Mouse (Mus musculus) heart, adult 2 months (tissue): ENCODE measurements around the gene Stxbp2. TPM values are rescaled to one million over a fixed set of nuclear protein-coding genes. Genes with fewer than 3 reads are reported as not detected.

Experiments used
- DNase-seq, 2 experiments: peaks; one replicate each; pipeline ENCODE4 v3.0.0; 2021
- H3K27ac ChIP-seq: fragments of 200-600 bp; 2 replicates; pipeline ENCODE4 v1.8.1; 2022
- H3K27me3 ChIP-seq: fragments of 200-500 bp; 2 replicates; pipeline ENCODE4 v1.6.1; 2012; ENCODE audit warnings: mild to moderate bottlenecking, low read length, inconsistent platforms, mixed read lengths; ENCODE audit not compliant: control insufficient read depth, insufficient read depth
- H3K36me3 ChIP-seq: fragments of 200-500 bp; 2 replicates; pipeline ENCODE4 v1.6.1; 2012; ENCODE audit warnings: low read length, inconsistent platforms; ENCODE audit not compliant: control insufficient read depth, insufficient read depth
- H3K4me1 ChIP-seq: fragments of 200-500 bp; 2 replicates; pipeline ENCODE4 v1.6.1; 2011; ENCODE audit warnings: low read length; ENCODE audit not compliant: control insufficient read depth, insufficient read depth
- H3K4me3 ChIP-seq: fragments of 200-600 bp; 2 replicates; pipeline ENCODE4 v1.8.1; 2022
- H3K79me2 ChIP-seq: fragments of 200-500 bp; replicated peaks from 2 replicates; pipeline ENCODE4 v1.6.1; 2012; ENCODE audit warnings: mild to moderate bottlenecking, inconsistent platforms, low read length, moderate library complexity, mixed read lengths; ENCODE audit not compliant: control insufficient read depth, insufficient read depth
- H3K9ac ChIP-seq: fragments of 200-500 bp; 2 replicates; pipeline ENCODE4 v1.6.1; 2012; ENCODE audit warnings: low read depth, mild to moderate bottlenecking, control low read depth, inconsistent platforms, low read length, mixed read lengths
- CTCF ChIP-seq: fragments of 200-600 bp; IDR thresholded peaks from 2 replicates; pipeline ENCODE4 v1.8.1; 2022; ENCODE audit warnings: antibody characterized with exemption, mild to moderate bottlenecking, moderate library complexity
- EP300 ChIP-seq: fragments of 200-500 bp; IDR thresholded peaks from 2 replicates; pipeline ENCODE4 v1.6.1; 2011; ENCODE audit warnings: low read depth, low read length, control low read depth; ENCODE audit not compliant: insufficient read depth
- POLR2A ChIP-seq: fragments of 200-500 bp; IDR thresholded peaks from 2 replicates; pipeline ENCODE4 v1.6.1; 2011; ENCODE audit warnings: mild to moderate bottlenecking, low read depth, low read length, control low read depth; ENCODE audit not compliant: insufficient read depth
- WGBS: fragments of 180-500 bp; shearing (Covaris S2); methylation state at CpG from one replicate; pipeline ENCODE4 v1.1.7; 2018; 5-methylcytosine and 5-hydroxymethylcytosine counted together
- intact Hi-C: fragments of 180-260 bp; cut with DNase I; formaldehyde crosslinking; loops from one replicate; pipeline ENCODE4 v1.15.1; 2025
- polyA plus RNA-seq: library from polyadenylated mRNA; depleted of rRNA; stranded (reverse); fragments of >200 nt; gene quantifications from 2 replicates; pipeline ENCODE4 v1.2.3, GENCODE M21; 2012
- total RNA-seq, 2 experiments: library from RNA; stranded (reverse); gene quantifications; 2 replicates each; pipeline ENCODE4 v1.2.3; 2021

The Stxbp2 gene
- total and polyA plus RNA-seq, 3 experiments: 5.7 to 9.6 (median 6.4) TPM

DNA sequence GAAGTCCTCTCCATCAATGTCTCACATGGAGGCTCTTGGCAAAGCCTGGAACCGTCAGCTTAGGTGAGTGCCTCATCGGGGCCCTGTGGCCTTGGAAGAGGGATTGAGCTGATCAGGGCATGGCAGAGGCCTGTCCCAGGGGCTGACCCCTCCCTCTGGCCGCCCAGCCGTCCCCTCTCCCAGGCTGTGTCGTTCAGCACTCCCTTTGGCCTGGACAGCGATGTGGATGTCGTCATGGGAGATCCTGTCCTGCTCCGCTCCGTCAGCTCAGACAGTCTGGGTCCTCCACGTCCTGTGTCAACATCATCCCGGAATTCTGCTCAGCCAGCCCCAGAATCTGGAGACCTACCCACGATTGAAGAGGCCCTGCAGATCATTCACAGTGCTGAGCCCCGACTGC, 27.3 kb upstream of the Stxbp2 start:
- intact Hi-C loops: no loop called here
- peaks cover 3% of the 10 kb centered on the region; the same call in 1 of the 2 replicates for H3K4me1 ChIP-seq
- DNase-seq: no peak
- no peaks in the 10 kb centered on the region for H3K36me3 ChIP-seq
- 63% methylated on average over 13 of the region's 13 CpGs for WGBS
- H3K27ac ChIP-seq: no peak overlapping the region
- no peaks in the 10 kb centered on the region for H3K79me2 ChIP-seq
- no peak overlapping the region for H3K9ac ChIP-seq
- no peak overlapping the region for H3K4me3 ChIP-seq
- TF ChIP-seq CTCF (no peak), EP300 (no peak), POLR2A (no peak)
- no peaks in the 10 kb centered on the region for H3K27me3 ChIP-seq

DNA sequence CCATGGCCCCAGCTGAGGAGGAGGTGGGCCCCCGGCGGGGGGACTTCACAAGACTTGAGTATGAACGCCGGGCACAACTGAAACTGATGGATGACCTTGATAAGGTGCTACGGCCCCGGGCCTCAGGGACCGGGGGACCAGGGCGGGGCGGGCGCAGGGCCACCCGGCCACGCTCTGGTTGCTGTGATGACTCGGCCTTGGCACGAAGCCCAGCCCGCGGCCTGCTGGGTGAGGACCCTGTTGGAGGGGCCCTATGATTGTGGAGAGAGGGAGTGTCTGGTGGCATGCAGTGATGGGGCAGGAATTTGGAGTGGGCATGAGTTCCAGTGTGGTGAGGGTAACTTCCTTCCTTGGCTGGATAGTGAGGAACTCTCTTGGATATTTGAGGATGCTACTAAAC, 24.2 kb upstream of the Stxbp2 start:
- intact Hi-C loops: no loop called here
- H3K27me3 ChIP-seq: no peaks in the 10 kb centered on the region
- WGBS: 39% methylated on average over 16 of the region's 16 CpGs
- H3K4me3 ChIP-seq: no peak overlapping the region
- H3K36me3 ChIP-seq: no peaks in the 10 kb centered on the region
- H3K4me1 ChIP-seq: no peaks in the 10 kb centered on the region
- no peak overlapping the region for H3K9ac ChIP-seq
- H3K79me2 ChIP-seq: no peaks in the 10 kb centered on the region
- DNase-seq: no peak
- TF ChIP-seq EP300 (no peak), POLR2A (no peak), CTCF (no peak)
- no peak overlapping the region for H3K27ac ChIP-seq

DNA sequence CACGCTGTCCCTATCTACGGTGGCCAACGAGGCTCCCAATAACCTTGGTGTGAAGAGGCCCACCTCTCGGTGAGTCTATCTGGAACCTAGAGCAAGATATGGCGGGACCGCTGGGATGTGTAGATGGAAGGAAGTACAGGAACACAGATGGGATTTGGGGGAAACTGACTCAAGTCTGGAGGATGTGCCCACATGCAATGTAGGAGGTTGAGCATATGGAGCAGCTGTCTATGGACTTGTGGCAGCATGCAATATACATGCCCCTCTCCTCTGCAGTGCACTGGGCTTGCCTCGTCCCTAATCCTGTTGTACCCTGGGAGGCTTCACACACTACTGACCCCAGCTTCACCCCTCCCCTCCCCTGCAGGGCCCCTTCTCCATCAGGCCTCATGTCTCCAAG, 22.9 kb upstream of the Stxbp2 start:
- DNase-seq: no peak
- no peak overlapping the region for H3K9ac ChIP-seq
- no peak overlapping the region for H3K27ac ChIP-seq
- H3K79me2 ChIP-seq: no peaks in the 10 kb centered on the region
- intact Hi-C loops: no loop called here
- H3K4me1 ChIP-seq: no peaks in the 10 kb centered on the region
- 84% methylated on average over 7 of the region's 7 CpGs for WGBS
- H3K27me3 ChIP-seq: no peaks in the 10 kb centered on the region
- H3K36me3 ChIP-seq: no peaks in the 10 kb centered on the region
- TF ChIP-seq POLR2A (no peak), EP300 (no peak), CTCF (no peak)
- no peak overlapping the region for H3K4me3 ChIP-seq

DNA sequence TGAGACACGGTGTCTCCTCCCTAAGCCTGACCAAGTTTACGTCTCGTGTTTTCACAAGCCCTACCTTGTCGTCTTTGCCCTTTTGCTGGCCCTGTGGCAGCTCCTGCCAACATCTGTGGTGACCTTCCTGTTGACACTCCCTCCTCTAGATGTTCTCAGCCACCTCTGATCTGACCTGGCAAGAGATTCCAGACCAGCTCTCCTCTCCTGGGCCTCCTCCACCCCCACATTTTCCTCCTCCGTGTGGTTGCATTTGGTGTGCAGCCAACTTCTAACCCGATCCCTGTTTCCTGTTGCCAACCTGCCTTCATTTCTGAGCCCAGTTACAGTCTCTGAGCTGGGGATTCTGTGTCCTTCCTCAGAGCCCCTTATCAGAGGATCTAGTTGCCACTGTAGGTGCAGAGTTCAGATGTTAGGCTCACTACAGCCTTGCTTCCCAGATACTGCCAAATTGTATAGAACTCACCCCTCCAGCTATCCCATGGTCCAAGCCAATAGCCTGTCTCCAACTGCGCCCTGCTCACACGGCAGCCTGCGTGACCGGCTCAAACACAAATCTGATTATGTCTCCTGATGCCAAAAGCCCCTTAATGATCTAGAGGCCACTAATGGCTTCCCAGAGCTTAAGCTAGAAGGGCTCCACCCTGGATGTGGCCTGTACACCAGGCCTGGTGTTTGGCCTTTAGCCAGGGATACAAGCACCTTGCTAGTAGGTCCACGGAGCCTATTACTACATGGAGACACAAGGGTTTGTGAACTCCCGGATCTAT, 21.5 kb upstream of the Stxbp2 start:
- Histone ChIP-seq H3K4me1 (no peaks in the 10 kb centered on the region), H3K27ac (no peak overlapping the region), H3K9ac (no peak overlapping the region), H3K36me3 (no peaks in the 10 kb centered on the region), H3K4me3 (no peak overlapping the region), H3K79me2 (no peaks in the 10 kb centered on the region), H3K27me3 (no peaks in the 10 kb centered on the region)
- peak in 1 of 2 experiments; percentile 40 for DNase-seq
- TF ChIP-seq CTCF: no peak
- no peak for TF ChIP-seq EP300
- TF ChIP-seq POLR2A: no peak
- WGBS: 59% methylated on average over 12 of the region's 12 CpGs
- intact Hi-C loops: no loop called here

DNA sequence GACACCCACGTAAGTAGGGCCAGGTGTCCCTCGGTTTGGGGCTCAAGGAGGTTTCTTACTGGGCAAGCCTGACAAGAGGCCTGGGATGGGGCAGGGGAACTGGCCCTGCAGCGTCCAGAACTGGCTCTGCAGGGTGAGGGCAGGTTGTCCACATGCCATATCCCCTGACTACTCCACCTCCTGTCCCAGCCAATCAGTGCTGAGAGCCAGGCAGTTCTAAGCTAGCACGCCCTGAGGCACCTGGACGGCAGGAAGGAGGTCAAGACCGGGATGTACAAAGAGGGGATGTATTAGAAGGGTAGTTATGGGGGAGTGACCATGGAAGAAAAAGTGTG, 21.0 kb upstream of the Stxbp2 start:
- no peak for DNase-seq
- TF ChIP-seq CTCF (no peak), POLR2A (no peak), EP300 (no peak)
- Histone ChIP-seq H3K36me3 (no peaks in the 10 kb centered on the region), H3K27ac (no peak overlapping the region), H3K4me1 (no peaks in the 10 kb centered on the region), H3K27me3 (no peaks in the 10 kb centered on the region), H3K79me2 (no peaks in the 10 kb centered on the region), H3K9ac (no peak overlapping the region), H3K4me3 (no peak overlapping the region)
- intact Hi-C loops: no loop called here
- WGBS: 91% methylated on average over 6 of the region's 6 CpGs

DNA sequence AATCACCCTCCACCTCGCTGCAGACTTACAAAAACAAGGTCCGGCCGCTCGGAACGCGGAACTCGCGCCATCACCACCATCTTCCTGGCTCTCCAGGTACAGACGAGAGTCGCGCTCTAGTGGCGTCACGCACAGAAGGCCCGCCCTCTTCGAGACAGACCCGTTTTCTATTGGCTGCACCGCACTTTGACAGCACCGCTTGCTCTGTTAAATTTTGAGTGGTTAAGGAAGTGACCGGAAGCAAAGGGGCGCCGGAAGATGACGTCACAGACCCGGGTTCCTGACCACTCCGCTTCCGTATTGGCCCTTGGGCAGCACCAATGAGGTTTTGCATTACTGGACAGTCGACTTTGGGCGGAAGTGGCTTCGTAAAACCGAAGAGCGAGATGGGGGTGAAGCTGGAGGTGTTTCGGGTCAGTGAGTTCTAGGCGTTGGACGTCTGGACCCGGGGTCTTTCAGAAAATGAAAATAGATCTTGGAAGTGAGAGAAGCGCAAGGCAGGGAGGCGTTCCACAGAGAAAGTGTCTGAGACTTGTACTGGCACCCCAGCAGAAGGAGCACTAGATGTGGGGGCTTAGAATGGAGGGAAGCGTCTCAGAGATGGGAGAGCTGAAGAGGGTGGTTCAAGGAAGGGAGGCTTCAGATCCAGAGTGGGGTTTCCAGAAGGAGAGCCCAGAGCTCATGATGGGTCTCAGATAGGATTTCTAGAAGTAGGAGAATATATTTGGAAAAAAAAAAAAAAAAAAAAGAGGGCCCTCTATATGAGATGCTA, 9.4 kb upstream of the Stxbp2 start, which contains the start of the genes Xab2 and Pet100:
TSS of gene Xab2 (minus strand) at position 118 of the 772 bp plus-strand sequence.
TSS of gene Pet100 (plus strand) at position 350 of the 772 bp plus-strand sequence.
- Histone ChIP-seq H3K27ac (peak within 1 kb of the TSS; percentile 61), H3K79me2 (no peaks in the 10 kb centered on the region), H3K4me3 (peak within 1 kb of the TSS; percentile 84), H3K9ac (peak within 1 kb of the TSS; percentile 67), H3K27me3 (no peaks in the 10 kb centered on the region), H3K4me1 (peaks cover 4% of the 10 kb centered on the region), H3K36me3 (no peaks in the 10 kb centered on the region)
- TF ChIP-seq POLR2A (peak; percentile 83), CTCF (no peak), EP300 (peak; percentile 60; the same call in 1 of the 2 replicates)
- DNase-seq: peak; percentile 98
- intact Hi-C loops: loop anchor here (2.0 to 5.0 kb wide), 3 partner anchors 55 to 104 kb away; partner anchors contain the start of genes Pnpla6 and Trappc5
- WGBS: under 1% methylated on average over 37 of the region's 37 CpGs
